Mouse (Mus musculus): Measurements from ENCODE around the gene Gm14147.
"Not testable (repeated sequence)": the region's sequence is repeated elsewhere in the genome, so short reads cannot be mapped to it uniquely, and the experiment has no call there.

The Gm14147 gene

DNA sequence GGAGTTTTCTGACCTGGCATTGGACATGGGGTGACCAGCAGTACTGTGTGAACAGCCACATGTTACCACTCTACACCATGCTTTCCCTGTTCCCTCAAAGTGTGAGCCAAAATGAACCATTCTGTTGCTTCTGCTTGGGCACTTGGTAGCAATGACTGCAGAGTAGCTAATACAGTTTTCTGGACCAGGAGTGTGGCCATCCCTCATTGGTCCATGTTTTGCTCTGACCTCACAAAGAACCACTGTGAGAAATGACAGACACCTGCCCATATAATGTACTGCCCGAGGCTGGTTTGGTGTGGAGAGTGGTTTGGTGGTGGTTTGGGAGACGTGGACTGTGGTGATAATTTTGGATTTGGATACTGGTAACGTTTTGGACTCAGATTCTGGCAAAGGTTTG lies at the start of gene Gm14147:
Gene Gm14147 (plus strand): TSS at position 301 of the 400 bp plus-strand sequence.
- DNase-seq (ENCODE audit: low read depth): not testable (repeated sequence)

DNA sequence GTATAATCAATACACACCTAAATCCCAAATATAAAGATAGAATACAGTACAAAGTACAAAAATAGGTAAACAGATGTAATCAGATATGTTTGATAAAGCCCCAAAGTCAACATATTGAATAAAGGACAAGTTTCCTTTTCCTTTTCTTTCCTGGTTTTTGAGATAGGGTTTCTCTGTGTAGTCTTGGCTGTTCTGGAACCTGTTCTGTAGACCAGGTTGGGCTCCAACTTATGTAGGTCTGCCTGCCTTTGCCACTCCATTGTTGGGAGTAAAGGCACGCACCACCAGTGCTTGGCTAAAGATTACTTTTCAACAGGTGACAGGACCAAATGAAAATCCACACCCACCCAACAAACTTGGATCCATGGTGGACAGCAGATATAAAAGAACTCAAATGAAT lies 41.4 kb upstream of the Gm14147 start:
- no peak for DNase-seq (ENCODE audit: low read depth)

DNA sequence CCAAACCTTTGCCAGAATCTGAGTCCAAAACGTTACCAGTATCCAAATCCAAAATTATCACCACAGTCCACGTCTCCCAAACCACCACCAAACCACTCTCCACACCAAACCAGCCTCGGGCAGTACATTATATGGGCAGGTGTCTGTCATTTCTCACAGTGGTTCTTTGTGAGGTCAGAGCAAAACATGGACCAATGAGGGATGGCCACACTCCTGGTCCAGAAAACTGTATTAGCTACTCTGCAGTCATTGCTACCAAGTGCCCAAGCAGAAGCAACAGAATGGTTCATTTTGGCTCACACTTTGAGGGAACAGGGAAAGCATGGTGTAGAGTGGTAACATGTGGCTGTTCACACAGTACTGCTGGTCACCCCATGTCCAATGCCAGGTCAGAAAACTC lies 5.8 kb upstream of the Gm14147 start, which contains the start of gene Gm14151:
Gene Gm14151 (minus strand): TSS at position 101 of the 400 bp plus-strand sequence.
- DNase-seq (ENCODE audit: low read depth): not testable (repeated sequence)
